In the genomic region with DNA sequence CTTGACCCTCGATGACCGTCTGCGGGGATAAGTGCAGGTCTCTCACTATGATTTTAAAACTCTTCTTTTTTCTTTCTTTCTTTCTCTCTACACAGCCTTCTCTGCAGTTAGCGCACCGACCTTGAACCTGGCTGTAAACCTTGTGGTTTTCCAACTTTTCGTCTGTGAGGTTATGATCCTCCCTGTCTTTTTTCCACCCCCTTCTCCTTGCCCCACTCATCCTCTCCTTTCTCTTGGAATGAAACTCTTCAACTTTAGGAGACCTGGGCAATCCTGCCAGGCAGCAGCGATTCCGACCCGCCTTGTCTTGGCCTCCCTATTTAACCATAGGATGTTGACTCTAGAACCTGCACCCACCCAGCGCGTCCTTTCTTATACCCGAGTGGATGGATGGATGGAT, we compare ENCODE assay signal across 9 mouse cellular contexts. TPM values are rescaled to one million over a fixed set of nuclear protein-coding genes. Genes with fewer than 3 reads are reported as not detected.
DNase-seq lines count a peak whose midpoint lies in the region; ATAC-seq and TF ChIP-seq lines count a peak whose summit lies in the region.
"Had no signal": no experiment of that assay in that cellular context is flagged by ENCODE, and none has a peak within 500 bp of the region (broad histone marks: within the 10 kb centered on the region; RNA-seq: fewer than 3 reads in every experiment).

No protein-coding gene starts in this region.

- no peaks in the 10 kb centered on the region for H3K36me3 ChIP-seq in heart, embryonic 13.5 days
- no peaks in the 10 kb centered on the region for H3K36me3 ChIP-seq in hindbrain, embryonic 12.5 days
- H3K36me3 ChIP-seq in midbrain, embryonic 13.5 days = no peaks in the 10 kb centered on the region

- no peak for TF ChIP-seq POLR2A in bone marrow macrophage, adult 2 months (IDR thresholded peaks at IDR 0.05; ENCODE audit: borderline replicate concordance, low read depth, low read length)

- no peak for DNase-seq in heart, adult 8-10 months (ENCODE audit: low spot score)
- DNase-seq in urinary bladder, postnatal 36 days (ENCODE audit: low spot score in 2 of 2) = no peak
- no peak for DNase-seq in cerebellum, adult 9-10 months
- no peak for DNase-seq in embryo, embryonic 9.5 days (ENCODE audit: extremely low spot score)

- H3K9me3 ChIP-seq in heart, embryonic 13.5 days = no peaks in the 10 kb centered on the region
- H3K9me3 ChIP-seq in hindbrain, embryonic 12.5 days (replicated peaks) = no peaks in the 10 kb centered on the region
- H3K9me3 ChIP-seq in midbrain, embryonic 13.5 days = no peaks in the 10 kb centered on the region

- H3K27ac ChIP-seq in heart, embryonic 13.5 days (replicated peaks) = no peak overlapping the region
- no peak overlapping the region for H3K27ac ChIP-seq in bone marrow macrophage, adult 2 months (ENCODE audit: insufficient read depth, low read depth, low read length)
- no peak overlapping the region for H3K27ac ChIP-seq in hindbrain, embryonic 12.5 days
- no peak overlapping the region for H3K27ac ChIP-seq in midbrain, embryonic 13.5 days

- 6% methylated on average over 12 of the region's 12 CpGs for WGBS in heart, embryonic 13.5 days
- 2% methylated on average over 12 of the region's 12 CpGs for WGBS in hindbrain, embryonic 12.5 days
- 2% methylated on average over 12 of the region's 12 CpGs for WGBS in midbrain, embryonic 13.5 days

- H3K27me3 ChIP-seq in heart, embryonic 13.5 days (replicated peaks) = peaks cover 92% of the 10 kb centered on the region
- peaks cover 74% of the 10 kb centered on the region for H3K27me3 ChIP-seq in hindbrain, embryonic 12.5 days
- peaks cover 80% of the 10 kb centered on the region for H3K27me3 ChIP-seq in midbrain, embryonic 13.5 days

- peaks cover 24% of the 10 kb centered on the region for H3K4me1 ChIP-seq in heart, embryonic 13.5 days
- H3K4me1 ChIP-seq in bone marrow macrophage, adult 2 months (ENCODE audit: control insufficient read depth, insufficient read depth, low read length) = 0 out of 2 replicates have a peak, but pooled peaks cover 2% of the 10 kb centered on the region
- H3K4me1 ChIP-seq in hindbrain, embryonic 12.5 days = peaks cover 18% of the 10 kb centered on the region
- H3K4me1 ChIP-seq in midbrain, embryonic 13.5 days (replicated peaks) = peaks cover 24% of the 10 kb centered on the region

- TF ChIP-seq CTCF in bone marrow macrophage, adult 2 months (IDR thresholded peaks at IDR 0.05; ENCODE audit: low read depth, low read length) = no peak

- peak overlapping the region; percentile 87 for H3K4me2 ChIP-seq in heart, embryonic 13.5 days
- H3K4me2 ChIP-seq in hindbrain, embryonic 12.5 days (replicated peaks) = peak overlapping the region; percentile 92
- H3K4me2 ChIP-seq in midbrain, embryonic 13.5 days (replicated peaks) = peak overlapping the region; percentile 88

- ATAC-seq in heart, embryonic 13.5 days (ENCODE audit: extremely low read depth, insufficient number of reproducible peaks, low FRiP score, low TSS enrichment) = no peak
- ATAC-seq in hindbrain, embryonic 12.5 days (ENCODE audit: low FRiP score) = no peak
- ATAC-seq in midbrain, embryonic 13.5 days = no peak

- peak overlapping the region; percentile 77 for H3K9ac ChIP-seq in heart, embryonic 13.5 days
- peak overlapping the region; percentile 66 for H3K9ac ChIP-seq in hindbrain, embryonic 12.5 days
- peak overlapping the region; percentile 71; the same call in 1 of the 2 replicates for H3K9ac ChIP-seq in midbrain, embryonic 13.5 days (replicated peaks)

- peak overlapping the region; percentile 57 for H3K4me3 ChIP-seq in heart, embryonic 13.5 days
- H3K4me3 ChIP-seq in bone marrow macrophage, adult 2 months (ENCODE audit: insufficient read depth, low read length) = peak overlapping the region; percentile 47; the same call in 1 of the 2 replicates
- H3K4me3 ChIP-seq in hindbrain, embryonic 12.5 days = peak overlapping the region; percentile 50
- H3K4me3 ChIP-seq in midbrain, embryonic 13.5 days (replicated peaks) = peak overlapping the region; percentile 51

RNA-seq across cellular contexts. Expression of a gene that starts 9.8 kb away (rescaled TPM):
- 0.05 and 0.11 TPM in 2 replicates for polyA plus RNA-seq in heart, embryonic 13.5 days (2015; fragmentation: Nextera tagmentation; extraction: Ambion mirVana)
- total RNA-seq in heart, adult 8-10 months (2022) = not detected
- 0.40 and 0.59 TPM in 2 replicates for polyA plus RNA-seq in bone marrow macrophage, adult 2 months (2012; ENCODE audit: insufficient read depth, insufficient read length, missing spikeins)
- polyA plus RNA-seq in hindbrain, embryonic 12.5 days (2016; fragmentation: Nextera tagmentation; extraction: Ambion mirVana) = 0.14 and 0.54 TPM in 2 replicates
- polyA plus RNA-seq in midbrain, embryonic 13.5 days (2015; fragmentation: Nextera tagmentation; extraction: Ambion mirVana) = 1.2 and 3.9 TPM in 2 replicates
- total RNA-seq: common myeloid progenitor, adult 5-6 weeks had no signal
